Mouse (Mus musculus) forebrain, embryonic 14.5 days (tissue): Measurements from ENCODE around the gene Ear10. TPM values are rescaled to one million over a fixed set of nuclear protein-coding genes. Genes with fewer than 3 reads are reported as not detected.
A peak's percentile ranks its signal among the peaks of the same experiment; 100 is the strongest.
"Not testable (repeated sequence)": the region's sequence is repeated elsewhere in the genome, so short reads cannot be mapped to it uniquely, and the experiment has no call there.

Source experiments
- ATAC-seq: fragments of 200-750 bp; cut with Nextera tagmentation; 2 replicates; pipeline ENCODE4 v1.8.0; 2017; ENCODE audit warnings: mild to moderate bottlenecking, moderate library complexity
- DNase-seq: peaks from one replicate; pipeline ENCODE4 v3.0.0-alpha.2; 2015; ENCODE audit warnings: low spot score
- H3K27ac ChIP-seq: fragments of 300-500 bp; sonication (generic); 2 replicates; pipeline ENCODE4 v1.5.1; 2014; ENCODE audit warnings: low read depth, mild to moderate bottlenecking, control low read depth, low read length, moderate library complexity
- H3K27me3 ChIP-seq: fragments of 300-500 bp; sonication (generic); replicated peaks from 2 replicates; pipeline ENCODE4 v1.6.1; 2014; ENCODE audit warnings: low read length, control low read depth, mixed read lengths; ENCODE audit not compliant: control insufficient read depth, insufficient read depth
- H3K36me3 ChIP-seq: fragments of 300-500 bp; sonication (generic); 2 replicates; pipeline ENCODE4 v1.6.1; 2014; ENCODE audit warnings: low read length, control low read depth; ENCODE audit not compliant: control insufficient read depth, insufficient read depth
- H3K4me1 ChIP-seq: fragments of 300-500 bp; sonication (generic); 2 replicates; pipeline ENCODE4 v1.6.1; 2014; ENCODE audit warnings: antibody characterized with exemption, low read length, control low read depth; ENCODE audit not compliant: control insufficient read depth, insufficient read depth
- H3K4me2 ChIP-seq: fragments of 300-500 bp; sonication (generic); 2 replicates; pipeline ENCODE4 v1.6.1; 2014; ENCODE audit warnings: mild to moderate bottlenecking, control low read depth, low read length
- H3K4me3 ChIP-seq: fragments of 300-500 bp; sonication (generic); 2 replicates; pipeline ENCODE4 v1.5.1; 2014; ENCODE audit warnings: low read depth, low read length, control low read depth
- H3K9ac ChIP-seq: fragments of 300-500 bp; sonication (generic); 2 replicates; pipeline ENCODE4 v1.6.1; 2014; ENCODE audit warnings: mild to moderate bottlenecking, low read length, control low read depth, moderate library complexity
- H3K9me3 ChIP-seq: fragments of 300-500 bp; sonication (generic); replicated peaks from 2 replicates; pipeline ENCODE4 v1.6.1; 2016; ENCODE audit warnings: low read length, control low read depth, mixed read lengths; ENCODE audit not compliant: control insufficient read depth
- WGBS: fragments of 180-500 bp; shearing (Covaris S2); extraction: QIAGEN DNeasy Blood & Tissue Kit; methylation state at CpG from one replicate; pipeline ENCODE4 v1.1.7; 2014; 5-methylcytosine and 5-hydroxymethylcytosine counted together
- polyA plus RNA-seq: library from polyadenylated mRNA; unstranded; fragments of >200 nt; fragmentation: Nextera tagmentation; extraction: Ambion mirVana; gene quantifications from 2 replicates; pipeline ENCODE4 v1.2.1, GENCODE M21; 2014

The Ear10 gene
- not detected in 2 replicates for polyA plus RNA-seq

GRCm38 (mm10) chr14:43923459-43923858 is at the start of gene Ear10:
Gene Ear10, minus strand, starts transcription at chr14:43923559.
- H3K27ac ChIP-seq, H3K27me3 ChIP-seq, H3K4me1 ChIP-seq, H3K4me2 ChIP-seq, H3K4me3 ChIP-seq, H3K9me3 ChIP-seq, ATAC-seq, H3K36me3 ChIP-seq, H3K9ac ChIP-seq, DNase-seq: not testable (repeated sequence)
- 99% methylated on average over 3 of the region's 3 CpGs for WGBS

- not testable (repeated sequence) for H3K9me3 ChIP-seq, H3K36me3 ChIP-seq, ATAC-seq, DNase-seq, H3K27ac ChIP-seq, H3K4me1 ChIP-seq, H3K27me3 ChIP-seq, H3K9ac ChIP-seq, H3K4me2 ChIP-seq, H3K4me3 ChIP-seq
- WGBS, result no CpG with 5 or more reads among the region's 2 CpGs
Observed at GRCm38 (mm10) chr14:43956769-43957168, 33.4 kb upstream of the Ear10 start, which contains the start of gene Ang5. Gene Ang5, plus strand, starts transcription at chr14:43957069.

GRCm38 (mm10) chr14:43955074-43955473 is 31.7 kb upstream of the Ear10 start:
- not testable (repeated sequence) for H3K9me3 ChIP-seq, H3K27ac ChIP-seq, H3K4me2 ChIP-seq, ATAC-seq, DNase-seq, H3K4me3 ChIP-seq, H3K9ac ChIP-seq, H3K4me1 ChIP-seq, H3K36me3 ChIP-seq, H3K27me3 ChIP-seq
- WGBS, result no CpG with 5 or more reads among the region's 1 CpGs

GRCm38 (mm10) chr14:43953382-43953781 is 30.0 kb upstream of the Ear10 start:
- WGBS, result 67% methylated on average over 1 of the region's 2 CpGs
- not testable (repeated sequence) for ATAC-seq, H3K4me2 ChIP-seq

GRCm38 (mm10) chr14:43933399-43933798 is 10.0 kb upstream of the Ear10 start:
- not testable (repeated sequence) for DNase-seq, H3K4me3 ChIP-seq, H3K9me3 ChIP-seq, H3K27me3 ChIP-seq, H3K36me3 ChIP-seq, H3K4me1 ChIP-seq, H3K9ac ChIP-seq, ATAC-seq, H3K4me2 ChIP-seq, H3K27ac ChIP-seq
- WGBS, result 59% methylated on average over 5 of the region's 5 CpGs

More at GRCm38 (mm10) chr14:43953382-43953781, 30.0 kb upstream of the Ear10 start:
- not testable (repeated sequence) for H3K27me3 ChIP-seq, H3K4me1 ChIP-seq, DNase-seq, H3K9ac ChIP-seq, H3K27ac ChIP-seq, H3K36me3 ChIP-seq, H3K4me3 ChIP-seq, H3K9me3 ChIP-seq

- 17% methylated on average over 8 of the region's 8 CpGs for WGBS
- not testable (repeated sequence) for ATAC-seq
Observed at GRCm38 (mm10) chr14:43932991-43933390, 9.6 kb upstream of the Ear10 start.

GRCm38 (mm10) chr14:43925404-43925950 is 2.1 kb upstream of the Ear10 start:
- not testable (repeated sequence) for H3K27me3 ChIP-seq, H3K36me3 ChIP-seq, H3K4me1 ChIP-seq, H3K9me3 ChIP-seq
- peak overlapping the region; percentile 77 for H3K27ac ChIP-seq
- 4% methylated on average over 21 of the region's 21 CpGs for WGBS
- peak; percentile 59 for DNase-seq
- H3K9ac ChIP-seq, result peak overlapping the region; percentile 65
- H3K4me3 ChIP-seq, result peak overlapping the region; percentile 42
- ATAC-seq, result peak; percentile 95
- H3K4me2 ChIP-seq, result peak overlapping the region; percentile 43

More at GRCm38 (mm10) chr14:43932991-43933390, 9.6 kb upstream of the Ear10 start:
- not testable (repeated sequence) for H3K36me3 ChIP-seq, H3K4me1 ChIP-seq, H3K9me3 ChIP-seq, H3K27me3 ChIP-seq, H3K9ac ChIP-seq, H3K27ac ChIP-seq, H3K4me2 ChIP-seq, H3K4me3 ChIP-seq
- peak; percentile 62 for DNase-seq

GRCm38 (mm10) chr14:43924688-43925403 is 1.5 kb upstream of the Ear10 start, which contains the start of gene Gm8113:
Gene Gm8113, plus strand, starts transcription at chr14:43925390.
- H3K9me3 ChIP-seq, H3K27me3 ChIP-seq, H3K4me1 ChIP-seq, H3K36me3 ChIP-seq: not testable (repeated sequence)
- peak; percentile 99 for ATAC-seq
- DNase-seq, result peak; percentile 92
- Histone ChIP-seq H3K27ac (peak within 1 kb of the TSS; percentile 77), H3K9ac (peak within 1 kb of the TSS; percentile 65), H3K4me2 (peak within 1 kb of the TSS; percentile 43), H3K4me3 (peak within 1 kb of the TSS; percentile 42)
- WGBS, result 8% methylated on average over 10 of the region's 10 CpGs

- not testable (repeated sequence) for H3K9me3 ChIP-seq, H3K4me2 ChIP-seq, DNase-seq, H3K36me3 ChIP-seq, H3K27me3 ChIP-seq, H3K9ac ChIP-seq, H3K4me1 ChIP-seq, H3K4me3 ChIP-seq, ATAC-seq, H3K27ac ChIP-seq
Observed at GRCm38 (mm10) chr14:43918214-43918613, 5.1 kb downstream of the Ear10 start.
